Mouse (Mus musculus): ENCODE measurements around the gene Tnfrsf25.

Gene Tnfrsf25

GRCm38 (mm10) chr4:152158585-152159284 lies 43.0 kb downstream of the Tnfrsf25 start, which contains the start of gene Hes2:
Hes2 (plus strand) TSS chr4:152158867.
- in situ Hi-C loops (cut with MboI; ENCODE audit: low pct_unique_long_range_greater_than_20kb in 1 of 2, low sequenced_read_pairs in 2 of 2, unreplicated experiment in 1 of 2): no loop called here

GRCm38 (mm10) chr4:152159285-152159678 lies 43.5 kb downstream of the Tnfrsf25 start:
- in situ Hi-C loops (cut with MboI; ENCODE audit: low pct_unique_long_range_greater_than_20kb in 1 of 2, low sequenced_read_pairs in 2 of 2, unreplicated experiment in 1 of 2): no loop called here

- in situ Hi-C loops (cut with MboI; ENCODE audit: low pct_unique_long_range_greater_than_20kb in 1 of 2, low sequenced_read_pairs in 2 of 2, unreplicated experiment in 1 of 2): no loop called here
Measured at GRCm38 (mm10) chr4:152160748-152161147, 45.0 kb downstream of the Tnfrsf25 start.

- in situ Hi-C loops (cut with MboI; ENCODE audit: low pct_unique_long_range_greater_than_20kb in 1 of 2, low sequenced_read_pairs in 2 of 2, unreplicated experiment in 1 of 2): no loop called here
Measured at GRCm38 (mm10) chr4:152161601-152162000, 45.9 kb downstream of the Tnfrsf25 start.

GRCm38 (mm10) chr4:152162748-152163147 lies 47.0 kb downstream of the Tnfrsf25 start:
- in situ Hi-C loops (cut with MboI; ENCODE audit: low pct_unique_long_range_greater_than_20kb in 1 of 2, low sequenced_read_pairs in 2 of 2, unreplicated experiment in 1 of 2): no loop called here

- in situ Hi-C loops (cut with MboI; ENCODE audit: low pct_unique_long_range_greater_than_20kb in 1 of 2, low sequenced_read_pairs in 2 of 2, unreplicated experiment in 1 of 2): no loop called here
Measured at GRCm38 (mm10) chr4:152165036-152165931, 49.5 kb downstream of the Tnfrsf25 start.

GRCm38 (mm10) chr4:152168052-152168451 lies 52.3 kb downstream of the Tnfrsf25 start:
- in situ Hi-C loops (cut with MboI; ENCODE audit: low pct_unique_long_range_greater_than_20kb in 1 of 2, low sequenced_read_pairs in 2 of 2, unreplicated experiment in 1 of 2): no loop called here

GRCm38 (mm10) chr4:152169103-152169502 lies 53.4 kb downstream of the Tnfrsf25 start:
- in situ Hi-C loops (cut with MboI; ENCODE audit: low pct_unique_long_range_greater_than_20kb in 1 of 2, low sequenced_read_pairs in 2 of 2, unreplicated experiment in 1 of 2): no loop called here

Data from mouse embryonic stem cell (cell line).